Mouse (Mus musculus): ENCODE measurements around the gene Ubr4. TPM values are rescaled to one million over a fixed set of nuclear protein-coding genes. Genes with fewer than 3 reads are reported as not detected.
"Not testable (repeated sequence)": the region's sequence is repeated elsewhere in the genome, so short reads cannot be mapped to it uniquely, and the experiment has no call there.

The Ubr4 gene
- polyA plus RNA-seq, 1 experiment from 2014 or later = 64.5 TPM

DNA sequence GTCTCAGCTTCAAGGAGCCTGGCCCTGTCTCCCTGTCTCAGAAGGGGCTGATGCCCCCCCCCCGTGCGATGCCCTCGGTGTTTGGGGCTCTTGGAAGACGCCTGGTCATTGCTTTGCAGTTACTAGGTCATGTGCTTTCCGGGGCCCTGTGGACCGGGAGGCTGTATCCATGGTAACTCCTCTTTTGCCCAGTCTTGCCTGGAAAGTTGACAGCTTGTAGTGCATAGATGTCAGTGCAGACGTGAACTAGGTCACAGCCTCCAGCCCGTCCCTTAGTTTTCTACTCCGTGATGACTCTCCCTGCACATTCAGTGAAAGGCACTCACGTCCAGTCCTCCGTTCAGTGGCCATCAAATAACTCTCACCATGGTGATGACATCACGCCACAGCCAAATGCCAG lies 174.1 kb downstream of the Ubr4 start:
- no peak for ATAC-seq (ENCODE audit: borderline replicate concordance, extremely low read depth, low FRiP score, low TSS enrichment)
- Histone ChIP-seq H3K27me3 (no peaks in the 10 kb centered on the region), H3K4me3 (no peak overlapping the region), H3K9me3 (no peaks in the 10 kb centered on the region), H3K4me1 (no peaks in the 10 kb centered on the region), H3K4me2 (no peak overlapping the region), H3K9ac (no peak overlapping the region), H3K36me3 (no peaks in the 10 kb centered on the region), H3K27ac (no peak overlapping the region)
- 54% methylated on average over 12 of the region's 12 CpGs for WGBS

DNA sequence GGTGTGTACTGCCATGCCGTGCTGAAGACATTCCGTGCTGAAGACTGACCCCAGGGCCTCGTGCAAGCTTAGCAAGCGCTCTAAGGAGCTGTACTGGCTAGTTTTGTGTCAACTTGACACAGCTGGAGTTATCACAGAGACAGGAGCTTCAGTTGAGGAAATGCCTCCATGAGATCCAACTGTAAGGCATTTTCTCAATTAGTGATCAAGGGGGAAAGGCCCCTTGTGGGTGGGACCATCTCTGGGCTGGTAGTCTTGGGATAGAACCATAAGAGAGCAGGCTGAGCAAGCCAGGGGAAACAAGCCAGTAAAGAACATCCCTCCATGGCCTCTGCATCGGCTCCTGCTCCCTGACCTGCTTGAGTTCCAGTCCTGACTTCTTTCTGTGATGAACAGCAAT lies 177.8 kb downstream of the Ubr4 start, which contains the start of gene Iffo2:
TSS of gene Iffo2 (plus strand) at position 301 of the 400 bp plus-strand sequence.
- H3K27me3 ChIP-seq = not testable (repeated sequence)
- 72% methylated on average over 5 of the region's 5 CpGs for WGBS

DNA sequence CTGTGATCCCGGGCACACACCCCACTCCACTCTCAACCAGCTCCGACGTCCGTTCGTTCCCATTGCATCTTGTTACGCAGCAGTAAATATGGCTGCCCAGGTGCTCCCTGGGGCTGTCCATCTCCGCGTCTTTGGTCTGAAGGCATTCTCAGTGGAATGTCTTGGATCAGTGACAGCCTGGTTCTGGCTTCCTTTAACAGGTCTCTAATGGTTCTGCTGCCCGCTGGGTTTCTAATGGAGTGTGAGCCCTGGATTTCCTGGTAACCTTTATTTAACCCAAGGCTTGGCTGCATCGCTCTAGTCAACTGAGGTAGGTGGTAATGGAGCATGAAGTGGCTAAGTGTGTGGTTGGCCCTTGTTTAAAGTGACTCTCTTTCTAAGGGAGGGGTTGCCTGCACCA lies 179.7 kb downstream of the Ubr4 start:
- Histone ChIP-seq H3K36me3 (no peaks in the 10 kb centered on the region), H3K4me1 (peaks cover 17% of the 10 kb centered on the region), H3K4me3 (no peak overlapping the region), H3K9ac (no peak overlapping the region), H3K27me3 (no peaks in the 10 kb centered on the region), H3K4me2 (no peak overlapping the region), H3K27ac (no peak overlapping the region), H3K9me3 (no peaks in the 10 kb centered on the region)
- 83% methylated on average over 10 of the region's 10 CpGs for WGBS
- no peak for ATAC-seq (ENCODE audit: borderline replicate concordance, extremely low read depth, low FRiP score, low TSS enrichment)

More for the DNA sequence above, 177.8 kb downstream of the Ubr4 start, which contains the start of gene Iffo2:
- not testable (repeated sequence) for H3K27ac ChIP-seq; ATAC-seq (ENCODE audit: borderline replicate concordance, extremely low read depth, low FRiP score, low TSS enrichment); H3K4me3 ChIP-seq; H3K4me2 ChIP-seq; H3K36me3 ChIP-seq; H3K4me1 ChIP-seq; H3K9me3 ChIP-seq; H3K9ac ChIP-seq

GRCm38 (mm10) chr4:139535127-139535695 lies 182.8 kb downstream of the Ubr4 start:
- peak overlapping the region; percentile 16; the same call in 1 of the 2 replicates for H3K4me2 ChIP-seq
- peak; percentile 90 for ATAC-seq (ENCODE audit: borderline replicate concordance, extremely low read depth, low FRiP score, low TSS enrichment)
- peak overlapping the region; percentile 91 for H3K27ac ChIP-seq
- peaks cover 17% of the 10 kb centered on the region for H3K4me1 ChIP-seq
- H3K27me3 ChIP-seq = no peaks in the 10 kb centered on the region
- H3K9me3 ChIP-seq = no peaks in the 10 kb centered on the region
- 6% methylated on average over 12 of the region's 12 CpGs for WGBS
- no peaks in the 10 kb centered on the region for H3K36me3 ChIP-seq
- no peak overlapping the region for H3K9ac ChIP-seq
- no peak overlapping the region for H3K4me3 ChIP-seq

DNA sequence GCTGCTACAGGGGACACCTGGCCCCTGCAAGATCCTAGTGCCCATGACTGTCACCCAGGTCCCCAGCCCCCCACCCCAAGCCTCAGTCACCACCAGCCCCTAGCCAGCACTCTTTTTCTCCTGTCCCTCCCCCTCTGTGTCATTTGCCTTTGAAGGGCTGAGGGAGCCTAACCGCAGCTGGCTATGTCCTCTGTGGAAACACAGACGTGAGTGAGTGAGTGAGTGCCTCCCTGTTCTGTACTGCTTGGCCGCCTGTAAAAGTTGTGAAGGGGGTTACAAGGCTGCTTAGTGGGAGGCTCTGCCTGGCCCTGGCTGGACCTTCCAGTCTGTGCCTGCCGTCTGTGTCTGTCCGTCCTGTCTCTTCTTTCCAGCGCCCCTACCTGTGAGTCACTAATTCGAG lies 183.3 kb downstream of the Ubr4 start:
- Histone ChIP-seq H3K27me3 (no peaks in the 10 kb centered on the region), H3K4me1 (peaks cover 17% of the 10 kb centered on the region), H3K4me2 (peak overlapping the region; percentile 16; the same call in 1 of the 2 replicates), H3K9ac (no peak overlapping the region), H3K27ac (peak overlapping the region; percentile 91), H3K36me3 (no peaks in the 10 kb centered on the region), H3K9me3 (no peaks in the 10 kb centered on the region), H3K4me3 (no peak overlapping the region)
- peak; percentile 50 for ATAC-seq (ENCODE audit: borderline replicate concordance, extremely low read depth, low FRiP score, low TSS enrichment)
- WGBS = 36% methylated on average over 7 of the region's 7 CpGs

DNA sequence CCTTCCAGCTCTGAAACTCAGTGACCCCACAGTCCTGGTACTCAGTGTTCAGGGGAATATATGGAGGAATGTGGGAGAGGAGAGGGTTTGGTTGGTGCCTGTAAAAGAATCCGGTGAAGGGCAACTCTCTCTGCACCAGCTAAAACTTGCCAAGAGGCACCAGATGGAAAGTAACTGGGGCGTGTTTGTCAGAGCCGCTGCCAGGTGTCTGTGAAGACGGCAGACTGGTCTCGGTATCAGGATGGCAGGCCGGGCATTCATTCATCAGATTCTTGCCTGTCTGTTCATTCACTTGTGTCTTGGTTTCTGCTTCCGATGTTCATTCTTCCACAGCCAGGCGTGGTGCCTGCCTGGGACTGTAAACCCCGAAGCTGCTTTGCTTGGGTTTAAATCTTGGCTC lies 184.3 kb downstream of the Ubr4 start:
- Histone ChIP-seq H3K9ac (no peak overlapping the region), H3K4me2 (no peak overlapping the region), H3K4me1 (peaks cover 17% of the 10 kb centered on the region), H3K27me3 (no peaks in the 10 kb centered on the region), H3K27ac (no peak overlapping the region), H3K36me3 (no peaks in the 10 kb centered on the region), H3K4me3 (no peak overlapping the region), H3K9me3 (no peaks in the 10 kb centered on the region)
- 70% methylated on average over 9 of the region's 9 CpGs for WGBS
- ATAC-seq (ENCODE audit: borderline replicate concordance, extremely low read depth, low FRiP score, low TSS enrichment) = no peak

Small RNAs within 50 kb of the gene (microRNA-seq; reads per million reads assigned to microRNA genes)
- gene Gm24245 (0.56 reads per million), gene Gm25732 (0.56 reads per million)

Other genes with a start within 250 kb of the Ubr4 start
- 517 and 528 TPM in 2 replicates for gene Minos1, start 221.5 kb upstream of the Ubr4 start, polyA plus RNA-seq (2015; fragmentation: Nextera tagmentation; extraction: Ambion mirVana)
- gene Capzb, start 159.7 kb upstream of the Ubr4 start, polyA plus RNA-seq (2015; fragmentation: Nextera tagmentation; extraction: Ambion mirVana) = 454 and 467 TPM in 2 replicates
- 11.0 and 12.0 TPM in 2 replicates for gene Pqlc2, start 41.9 kb upstream of the Ubr4 start, polyA plus RNA-seq (2015; fragmentation: Nextera tagmentation; extraction: Ambion mirVana)
- 101 and 103 TPM in 2 replicates for gene Akr7a5, start 41.9 kb upstream of the Ubr4 start, polyA plus RNA-seq (2015; fragmentation: Nextera tagmentation; extraction: Ambion mirVana)
- 117 and 118 TPM in 2 replicates for gene Mrto4, start within 50 bp of the Ubr4 start, polyA plus RNA-seq (2015; fragmentation: Nextera tagmentation; extraction: Ambion mirVana)
- 31.9 and 33.6 TPM in 2 replicates for gene Emc1, start within 50 bp of the Ubr4 start, polyA plus RNA-seq (2015; fragmentation: Nextera tagmentation; extraction: Ambion mirVana)
- 3.6 and 4.1 TPM in 2 replicates for gene Iffo2, start 177.9 kb downstream of the Ubr4 start, polyA plus RNA-seq (2015; fragmentation: Nextera tagmentation; extraction: Ambion mirVana)

Data from lung, embryonic 15.5 days (tissue).